Comparison of ENCODE assay signal across 26 mouse cellular contexts in genomic region chr7:88502217-88502817, GRCm38 (mm10).
A peak's percentile ranks its signal among the peaks of the same experiment; 100 is the strongest.
DNase-seq lines count a peak whose midpoint lies in the region; ATAC-seq and TF ChIP-seq lines count a peak whose summit lies in the region.
"Had no signal": no experiment of that assay in that cellular context is flagged by ENCODE, and none has a peak within 500 bp of the region (broad histone marks: within the 10 kb centered on the region; RNA-seq: fewer than 3 reads in every experiment).

No protein-coding gene starts in this region.

- H3K9ac ChIP-seq in MEL (ENCODE audit: control insufficient read depth, low read depth, low read length, poor library complexity, severe bottlenecking), result no peak overlapping the region
- H3K9ac ChIP-seq in heart, adult 2 months (ENCODE audit: low read depth, low read length), result no peak overlapping the region
- H3K9ac ChIP-seq: embryonic facial prominence, embryonic 15.5 days; heart, embryonic 12.5 days; hindbrain, embryonic 13.5 days had no signal

- 67% methylated on average over 5 of the region's 5 CpGs for WGBS in heart, adult 2 months

- no peaks in the 10 kb centered on the region for H3K9me3 ChIP-seq in MEL (replicated peaks; ENCODE audit: insufficient read depth, low read length)
- H3K9me3 ChIP-seq: embryonic facial prominence, embryonic 15.5 days; forebrain, embryonic 10.5 days; heart, embryonic 12.5 days; hindbrain, embryonic 13.5 days had no signal

- intact Hi-C loops in heart, postnatal 10 days (cut with DNase I), result no loop called here
- intact Hi-C loops in heart, adult 2 months (cut with DNase I), result no loop called here

- peak; percentile 61 for DNase-seq in MEL (ENCODE audit: low read depth, low spot score)
- DNase-seq in cerebellum, postnatal 4 days (ENCODE audit: low spot score in 2 of 2), result no peak
- DNase-seq in layer of hippocampus, adult 9-10 months (ENCODE audit: low spot score), result no peak
- DNase-seq in heart, postnatal 10 days, result no peak
- DNase-seq in heart, adult 2 months, result no peak
- DNase-seq: adrenal gland, adult 2 months; adrenal gland, postnatal 25 days; B cell, adult 2 months; cerebellum, adult 18-20 months; cerebellum, adult 9-11 months; cerebellum, postnatal 36 days; embryo, embryonic 11 days; gastrocnemius, postnatal 36 days; heart, postnatal 4 days had no signal

- peak; percentile 47 to 60 for TF ChIP-seq EP300 in MEL (IDR thresholded peaks at IDR 0.05; ENCODE audit: low read depth in 1 of 2, low read length in 2 of 2)
- TF ChIP-seq EP300 in heart, adult 2 months (IDR thresholded peaks at IDR 0.05; ENCODE audit: insufficient read depth, low read depth, low read length), result no peak

- H3K27me3 ChIP-seq in MEL (ENCODE audit: control insufficient read depth in 1 of 2, insufficient read depth in 2 of 2, low read length in 2 of 2) (no peaks in the 10 kb centered on the region), myocyte (ENCODE audit: control insufficient read depth, insufficient read depth, insufficient read length) (no peaks in the 10 kb centered on the region)
- H3K27me3 ChIP-seq in heart, adult 2 months (ENCODE audit: control insufficient read depth, insufficient read depth, low read length), result no peaks in the 10 kb centered on the region
- H3K27me3 ChIP-seq: CH12.LX; embryonic facial prominence, embryonic 15.5 days; heart, embryonic 12.5 days; hindbrain, embryonic 13.5 days had no signal

- H3K4me3 ChIP-seq in MEL (ENCODE audit: control insufficient read depth in 1 of 2, insufficient read depth in 1 of 2, low read depth in 2 of 2, low read length in 2 of 2), result no peak overlapping the region
- no peak overlapping the region for H3K4me3 ChIP-seq in myocyte
- H3K4me3 ChIP-seq in heart, adult 2 months, result no peak overlapping the region
- H3K4me3 ChIP-seq: embryonic facial prominence, embryonic 15.5 days; erythroblast, embryonic 14.5 days; forebrain, embryonic 10.5 days; heart, embryonic 12.5 days; hindbrain, embryonic 13.5 days had no signal

- H3K4me2 ChIP-seq in myocyte (ENCODE audit: low read depth), result peak overlapping the region; percentile 29
- H3K4me2 ChIP-seq: embryonic facial prominence, embryonic 15.5 days; heart, embryonic 12.5 days; hindbrain, embryonic 13.5 days had no signal

- ATAC-seq in common myeloid progenitor, adult 5-6 weeks (replicated peaks; ENCODE audit: low read depth, poor library complexity, severe bottlenecking), result peak; percentile 94
- peak; percentile 41 for ATAC-seq in inflammation-experienced regulatory T-cells, adult 6 months
- ATAC-seq: forebrain, embryonic 14.5 days; hindbrain, postnatal 0 days; intestine, postnatal 0 days had no signal

- TF ChIP-seq POLR2A in MEL (IDR thresholded peaks at IDR 0.05; ENCODE audit: control insufficient read depth in 1 of 2, insufficient read depth in 1 of 2, low read depth in 1 of 2, low read length in 2 of 2, poor library complexity in 1 of 2) (no peak), myocyte (IDR thresholded peaks at IDR 0.05; ENCODE audit: insufficient read length, low read depth) (no peak)
- no peak for TF ChIP-seq POLR2A in heart, adult 2 months (IDR thresholded peaks at IDR 0.05; ENCODE audit: insufficient read depth, low read depth, low read length)

- peaks cover 0 to 5% of the 10 kb centered on the region in 2 experiments; a peak in 1 of 4 replicates for H3K36me3 ChIP-seq in MEL (ENCODE audit: control insufficient read depth in 1 of 2, insufficient read depth in 2 of 2, low read length in 2 of 2)
- no peaks in the 10 kb centered on the region for H3K36me3 ChIP-seq in myocyte (ENCODE audit: control insufficient read depth, insufficient read depth)
- H3K36me3 ChIP-seq in heart, adult 2 months (ENCODE audit: control insufficient read depth, insufficient read depth, low read length), result no peaks in the 10 kb centered on the region
- H3K36me3 ChIP-seq: embryonic facial prominence, embryonic 15.5 days; forebrain, embryonic 10.5 days; heart, embryonic 12.5 days; hindbrain, embryonic 13.5 days had no signal

- no peak overlapping the region for H3K27ac ChIP-seq in MEL (ENCODE audit: control insufficient read depth, low read depth, low read length)
- no peak overlapping the region for H3K27ac ChIP-seq in heart, adult 2 months
- H3K27ac ChIP-seq: embryonic facial prominence, embryonic 15.5 days; forebrain, embryonic 10.5 days; hindbrain, embryonic 13.5 days; hindbrain, postnatal 0 days had no signal

- TF ChIP-seq CTCF in MEL (IDR thresholded peaks at IDR 0.05 in 2 of 3, conservative IDR thresholded peaks at IDR 0.05 in 1 of 3; ENCODE audit: control insufficient read depth in 1 of 3, insufficient read depth in 1 of 3, low read depth in 2 of 3, low read length in 3 of 3, poor library complexity in 1 of 3, severe bottlenecking in 1 of 3), result no peak
- no peak for TF ChIP-seq CTCF in heart, adult 2 months (IDR thresholded peaks at IDR 0.05)

- no peak for TF ChIP-seq RAD21 in MEL (IDR thresholded peaks at IDR 0.05; ENCODE audit: low read depth, low read length)

- no peaks in the 10 kb centered on the region; a peak in 1 of 4 replicates for H3K4me1 ChIP-seq in MEL (ENCODE audit: control insufficient read depth in 1 of 2, insufficient read depth in 2 of 2, low read length in 2 of 2)
- no peaks in the 10 kb centered on the region for H3K4me1 ChIP-seq in heart, adult 2 months (ENCODE audit: control insufficient read depth, insufficient read depth, low read length)
- H3K4me1 ChIP-seq: embryonic facial prominence, embryonic 15.5 days; heart, embryonic 12.5 days; hindbrain, embryonic 13.5 days had no signal

- H3ac ChIP-seq in myocyte (ENCODE audit: control insufficient read depth, insufficient read length), result no peak overlapping the region

- H3K79me2 ChIP-seq in MEL (ENCODE audit: control insufficient read depth, insufficient read depth, low read length, poor library complexity) (no peaks in the 10 kb centered on the region), myocyte (ENCODE audit: control insufficient read depth, insufficient read depth) (no peaks in the 10 kb centered on the region)
- H3K79me2 ChIP-seq in heart, adult 2 months (replicated peaks; ENCODE audit: control insufficient read depth, insufficient read depth, low read length), result no peaks in the 10 kb centered on the region

TF ChIP-seq in MEL, 35 proteins besides CTCF, POLR2A, EP300 and RAD21:
- TF ChIP-seq MAFK (IDR thresholded peaks at IDR 0.05; ENCODE audit: borderline replicate concordance, low read depth, low read length), result peak; percentile 75; the same call in 1 of the 2 replicates
- no peak for TF ChIP-seq BHLHE40 (IDR thresholded peaks at IDR 0.05; ENCODE audit: borderline replicate concordance, low read depth, low read length)
- peak; percentile 62; the same call in 1 of the 2 replicates for TF ChIP-seq MAX (IDR thresholded peaks at IDR 0.05; ENCODE audit: low read length)
- no peak for TF ChIP-seq ZNF384 (IDR thresholded peaks at IDR 0.05; ENCODE audit: low read depth, low read length)
- TF ChIP-seq ETS1 (IDR thresholded peaks at IDR 0.05; ENCODE audit: low read depth, low read length), result peak; percentile 27; the same call in 1 of the 2 replicates
- no peak for TF ChIP-seq ZMIZ1 (IDR thresholded peaks at IDR 0.05; ENCODE audit: low read depth, low read length)
- TF ChIP-seq USF1 (IDR thresholded peaks at IDR 0.05; ENCODE audit: low read depth, low read length), result peak; percentile 84
- no peak for TF ChIP-seq E2F4 (IDR thresholded peaks at IDR 0.05; ENCODE audit: borderline replicate concordance, low read depth, low read length)
- TF ChIP-seq GATA1 (IDR thresholded peaks at IDR 0.05; ENCODE audit: low read depth, low read length), result peak; percentile 70
- TF ChIP-seq HCFC1 (IDR thresholded peaks at IDR 0.05; ENCODE audit: low read depth, low read length), result no peak
- TF ChIP-seq MYC (IDR thresholded peaks at IDR 0.05; ENCODE audit: low read depth, low read length), result 0 out of 2 replicates have a peak, but pooled peaks have one; percentile 23
- peak; percentile 98 for TF ChIP-seq RCOR1 (IDR thresholded peaks at IDR 0.05; ENCODE audit: low read depth, low read length)

TF ChIP-seq in myocyte, 11 proteins besides CTCF, POLR2A, EP300 and RAD21:
- TF ChIP-seq CEBPB (IDR thresholded peaks at IDR 0.05; ENCODE audit: insufficient read depth, poor library complexity, severe bottlenecking) (no peak), MAX (IDR thresholded peaks at IDR 0.05; ENCODE audit: low read depth) (no peak), USF1 (IDR thresholded peaks at IDR 0.05; ENCODE audit: low read depth) (peak; percentile 57), POLR2AphosphoS2 (IDR thresholded peaks at IDR 0.05; ENCODE audit: insufficient read length, low read depth) (no peak), MYOD1 (IDR thresholded peaks at IDR 0.05; ENCODE audit: control insufficient read depth in 1 of 3, insufficient read length in 2 of 3, low read depth in 2 of 3) (no peak), E2F4 (IDR thresholded peaks at IDR 0.05; ENCODE audit: insufficient read depth) (no peak), MYOG (IDR thresholded peaks at IDR 0.05; ENCODE audit: control insufficient read depth in 1 of 3, insufficient read depth in 1 of 3, insufficient read length in 2 of 3, low read depth in 2 of 3) (no peak)
TF ChIP-seq in myocyte: peak in this region for 1.
